ENCODE assay signal across 14 mouse cellular contexts in genomic region chr16:63903425-63903824, GRCm38 (mm10). TPM values are rescaled to one million over a fixed set of nuclear protein-coding genes. Genes with fewer than 3 reads are reported as not detected.
DNase-seq lines count a peak whose midpoint lies in the region; ATAC-seq lines count a peak whose summit lies in the region.
"Had no signal": no experiment of that assay in that cellular context is flagged by ENCODE, and none has a peak within 500 bp of the region (broad histone marks: within the 10 kb centered on the region; RNA-seq: fewer than 3 reads in every experiment).

No protein-coding gene starts in this region.

- ATAC-seq in heart, embryonic 14.5 days (ENCODE audit: insufficient number of reproducible peaks, insufficient read depth, low FRiP score, low read depth): no peak
- ATAC-seq in hindbrain, embryonic 14.5 days (ENCODE audit: low FRiP score): no peak
- no peak for ATAC-seq in erythroblast, adult 5-6 weeks (replicated peaks; ENCODE audit: low FRiP score, poor library complexity, severe bottlenecking)
- ATAC-seq: CD4-positive, CD25-positive, alpha-beta regulatory T cell, adult 4 months; Patski had no signal

- peaks cover 0 to 2% of the 10 kb centered on the region in 2 experiments; a peak in 2 of 4 replicates for H3K4me1 ChIP-seq in heart, embryonic 14.5 days (ENCODE audit: control insufficient read depth in 2 of 2, insufficient read depth in 2 of 2, low read length in 2 of 2)
- no peaks in the 10 kb centered on the region for H3K4me1 ChIP-seq in hindbrain, embryonic 14.5 days (replicated peaks; ENCODE audit: control insufficient read depth, insufficient read depth, low read length)
- H3K4me1 ChIP-seq: kidney, embryonic 15.5 days had no signal

- WGBS in heart, embryonic 14.5 days: 18% methylated on average over 13 of the region's 13 CpGs
- WGBS in hindbrain, embryonic 14.5 days: 31% methylated on average over 13 of the region's 13 CpGs

- H3K27me3 ChIP-seq in heart, embryonic 14.5 days (ENCODE audit: control insufficient read depth, insufficient read depth, low read length): no peaks in the 10 kb centered on the region
- H3K27me3 ChIP-seq in hindbrain, embryonic 14.5 days (ENCODE audit: control insufficient read depth, insufficient read depth, low read length): no peaks in the 10 kb centered on the region
- H3K27me3 ChIP-seq: kidney, embryonic 15.5 days had no signal

- H3K27ac ChIP-seq in heart, embryonic 14.5 days (replicated peaks in 1 of 2; ENCODE audit: control insufficient read depth in 1 of 2, insufficient read depth in 1 of 2, low read depth in 2 of 2, low read length in 2 of 2): no peak overlapping the region
- H3K27ac ChIP-seq in hindbrain, embryonic 14.5 days: no peak overlapping the region
- H3K27ac ChIP-seq: kidney, embryonic 15.5 days had no signal

- DNase-seq in heart, adult 9 months (ENCODE audit: low spot score in 2 of 2): no peak
- peak; percentile 7 for DNase-seq in right cerebral cortex, postnatal 4 days
- DNase-seq in right cerebral cortex, postnatal 25 days: no peak
- no peak for DNase-seq in hindbrain, embryonic 14.5 days (ENCODE audit: low spot score)
- DNase-seq in retina, postnatal 1 day: peak; percentile 56
- no peak for DNase-seq in adrenal gland, postnatal 25 days
- DNase-seq: adrenal gland, adult 8-10 months; cerebellum, adult 18-20 months; lung, postnatal 36 days had no signal

- H3K9ac ChIP-seq in heart, embryonic 14.5 days (ENCODE audit: low read length): no peak overlapping the region
- H3K9ac ChIP-seq in hindbrain, embryonic 14.5 days: no peak overlapping the region
- H3K9ac ChIP-seq: kidney, embryonic 15.5 days had no signal

- no peaks in the 10 kb centered on the region for H3K9me3 ChIP-seq in heart, embryonic 14.5 days (ENCODE audit: control insufficient read depth, low read length)
- H3K9me3 ChIP-seq in hindbrain, embryonic 14.5 days (ENCODE audit: control insufficient read depth, low read length): no peaks in the 10 kb centered on the region
- H3K9me3 ChIP-seq: kidney, embryonic 15.5 days had no signal

- H3K4me3 ChIP-seq in heart, embryonic 14.5 days (ENCODE audit: control insufficient read depth in 1 of 2, insufficient read depth in 1 of 2, low read depth in 1 of 2, low read length in 2 of 2): peak overlapping the region; percentile 6 to 29; a peak in 3 of 4 replicates
- H3K4me3 ChIP-seq in hindbrain, embryonic 14.5 days (replicated peaks; ENCODE audit: low read length): peak overlapping the region; percentile 5; the same call in 1 of the 2 replicates
- H3K4me3 ChIP-seq: kidney, embryonic 15.5 days had no signal

- peak overlapping the region; percentile 60 for H3K4me2 ChIP-seq in heart, embryonic 14.5 days (ENCODE audit: low read length)
- H3K4me2 ChIP-seq in hindbrain, embryonic 14.5 days (replicated peaks): peak overlapping the region; percentile 38
- H3K4me2 ChIP-seq: kidney, embryonic 15.5 days had no signal

- H3K36me3 ChIP-seq in heart, embryonic 14.5 days (ENCODE audit: control insufficient read depth, insufficient read depth, low read length): no peaks in the 10 kb centered on the region
- H3K36me3 ChIP-seq in hindbrain, embryonic 14.5 days (replicated peaks; ENCODE audit: control insufficient read depth, insufficient read depth): no peaks in the 10 kb centered on the region
- H3K36me3 ChIP-seq: kidney, embryonic 15.5 days had no signal

RNA-seq across cellular contexts. Expression of gene Epha3, which starts 39.5 kb away (rescaled TPM):
- polyA plus RNA-seq in heart, embryonic 14.5 days (2014; fragmentation: Nextera tagmentation; extraction: Ambion mirVana): 8.1 and 8.5 TPM in 2 replicates
- 23.6 and 24.7 TPM in 2 replicates for polyA plus RNA-seq in hindbrain, embryonic 14.5 days (2014; fragmentation: Nextera tagmentation; extraction: Ambion mirVana)
- 1.6 and 2.3 TPM in 2 replicates for total RNA-seq in adrenal gland, postnatal 25 days (2021)
- total RNA-seq in erythroblast, adult 5-6 weeks (2015; ENCODE audit: low replicate concordance): not detected in 2 replicates
- not detected in 2 replicates for total RNA-seq in erythroblast, adult 5-6 weeks (2017; ENCODE audit: low replicate concordance)
- polyA plus RNA-seq: Patski had no signal

Comparison
In these comparisons a context has a peak if more than half of its experiments do, and no peak if none do; other contexts are left out.
1. DNase-seq: peak in right cerebral cortex, postnatal 4 days (single experiment) and retina, postnatal 1 day (single experiment); none in heart, adult 9 months (0 of 2), right cerebral cortex, postnatal 25 days (single experiment), hindbrain, embryonic 14.5 days (single experiment) and adrenal gland, postnatal 25 days (single experiment).